Mouse (Mus musculus) embryonic stem cell, embryonic (primary cell): ENCODE results near the gene Ctsd.
"Not testable (repeated sequence)": the region's sequence is repeated elsewhere in the genome, so short reads cannot be mapped to it uniquely, and the experiment has no call there.

ENCODE experiments used
- CTCF ChIA-PET, 4 experiments: fragments of 300-600 bp in 2 of 4; fragments of 350-600 bp in 2 of 4; sonication (Branson Sonifier 250); formaldehyde crosslinking; loops; one replicate each; lab custom pipeline; 2022; ENCODE audit warnings: inconsistent platforms in 2 of 4; lab: Charles Lee
- POLR2A ChIA-PET, 4 experiments: fragments of 300-600 bp in 2 of 4; fragments of 350-600 bp in 2 of 4; sonication (Branson Sonifier 250); formaldehyde crosslinking; loops; one replicate each; lab custom pipeline; 2022; ENCODE audit warnings: antibody characterized with exemption in 4 of 4, inconsistent platforms in 1 of 4; lab: Charles Lee

Ctsd gene

GRCm38 (mm10) chr7:142341564-142342246, 46.1 kb downstream of the Ctsd start:
- POLR2A ChIA-PET, result interaction anchor here in 2 of 4 experiments (0.6 to 1.1 kb wide), 4 partner anchors 43 to 86 kb away, joined by 3 read pairs; no protein-coding TSS in a partner anchor

GRCm38 (mm10) chr7:142340269-142340970, 47.4 kb downstream of the Ctsd start:
- POLR2A ChIA-PET, result interaction anchor here in 2 of 4 experiments (0.5 to 1.8 kb wide), 4 partner anchors 9 to 271 kb away, joined by 3 to 4 read pairs (median 3); no protein-coding TSS in a partner anchor
- CTCF ChIA-PET, result interaction anchor here in 3 of 4 experiments (0.6 to 1.0 kb wide), 3 partner anchors 64 to 143 kb away, joined by 3 to 6 read pairs (median 4); no protein-coding TSS in a partner anchor

More at GRCm38 (mm10) chr7:142341564-142342246, 46.1 kb downstream of the Ctsd start:
- CTCF ChIA-PET, result interaction anchor here in 2 of 4 experiments (0.9 to 1.0 kb wide), 2 partner anchors 63 to 99 kb away, joined by 3 to 4 read pairs; no protein-coding TSS in a partner anchor

- CTCF ChIA-PET, result interaction anchor here (0.7 to 2.0 kb wide), 43 partner anchors 10 to 380 kb away, joined by 3 to 58 read pairs (median 7); partner anchors contain the start of gene Tnni2 (in 1 of the 4)
- POLR2A ChIA-PET, result interaction anchor here in 3 of 4 experiments (0.7 to 2.5 kb wide), 9 partner anchors 11 to 245 kb away, joined by 3 to 9 read pairs (median 3); partner anchors contain the start of gene Ctsd (in 1 of the 3)
Measured at GRCm38 (mm10) chr7:142335151-142335550, 52.7 kb downstream of the Ctsd start.

GRCm38 (mm10) chr7:142334246-142334645, 53.6 kb downstream of the Ctsd start:
- ChIA-PET POLR2A (interaction anchor here (0.6 to 2.5 kb wide), 19 partner anchors 11 to 248 kb away, joined by 3 to 10 read pairs (median 3); no protein-coding TSS in a partner anchor), CTCF (interaction anchor here (0.5 to 2.0 kb wide), 130 partner anchors 9 to 943 kb away, joined by 3 to 58 read pairs (median 4); partner anchors contain the start of genes Ctsd (in 2 of the 4), Syt8 (in 1 of the 4) and Tnni2 (in 1 of the 4))

GRCm38 (mm10) chr7:142332741-142333140, 55.1 kb downstream of the Ctsd start:
- POLR2A ChIA-PET, result not testable (repeated sequence)
- CTCF ChIA-PET, result interaction anchor here in 1 of 4 experiments (1.3 kb wide), 1 partner anchor 48 kb away, joined by 3 read pairs; no protein-coding TSS in a partner anchor

GRCm38 (mm10) chr7:142331281-142331680, 56.6 kb downstream of the Ctsd start:
- CTCF ChIA-PET, result interaction anchor here in 1 of 4 experiments (1.1 kb wide), 2 partner anchors 109 to 1010 kb away, joined by 3 read pairs; no protein-coding TSS in a partner anchor
- POLR2A ChIA-PET, result interaction anchor here in 1 of 4 experiments (0.5 to 0.6 kb wide), 2 partner anchors 60 to 337 kb away, joined by 4 read pairs; no protein-coding TSS in a partner anchor

- ChIA-PET POLR2A (interaction anchor here in 1 of 4 experiments (0.5 to 0.9 kb wide), 2 partner anchors 9 to 14 kb away, joined by 3 read pairs; no protein-coding TSS in a partner anchor), CTCF (interaction anchor here in 2 of 4 experiments (1.1 to 1.3 kb wide), 3 partner anchors 14 to 1009 kb away, joined by 3 read pairs; no protein-coding TSS in a partner anchor)
Measured at GRCm38 (mm10) chr7:142330271-142330724, 57.5 kb downstream of the Ctsd start.

GRCm38 (mm10) chr7:142328507-142328906, 59.3 kb downstream of the Ctsd start:
- ChIA-PET CTCF (interaction anchor here in 1 of 4 experiments (0.5 kb wide), 1 partner anchor 345 kb away, joined by 3 read pairs; no protein-coding TSS in a partner anchor), POLR2A (no interaction called here)

- ChIA-PET CTCF (interaction anchor here in 1 of 4 experiments (0.6 kb wide), 1 partner anchor 391 kb away, joined by 3 read pairs; no protein-coding TSS in a partner anchor), POLR2A (no interaction called here)
Measured at GRCm38 (mm10) chr7:142326714-142327445, 61.0 kb downstream of the Ctsd start.
